Mouse (Mus musculus) lung, embryonic 15.5 days (tissue): ENCODE data around the gene Rab3gap2. TPM values are rescaled to one million over a fixed set of nuclear protein-coding genes. Genes with fewer than 3 reads are reported as not detected.

Experiments
- microRNA counts: library from miRNA; unstranded; fragments of <30 nt; microRNA quantifications from one replicate; lab custom pipeline; 2016
- microRNA-seq: library from miRNA; unstranded; fragments of <30 nt; microRNA quantifications from one replicate; pipeline ENCODE4, GENCODE M21; 2016
- polyA plus RNA-seq: library from polyadenylated mRNA; unstranded; fragments of >200 nt; fragmentation: Nextera tagmentation; extraction: Ambion mirVana; gene quantifications from 2 replicates; pipeline ENCODE4 v1.2.1, GENCODE M21; 2015

The Rab3gap2 gene
- polyA plus RNA-seq, 1 experiment from 2014 or later = 20.9 TPM

MicroRNAs within 50 kb of the gene (microRNA counts, 519-probe panel; counts per million panel counts)
- microRNA mmu-miR-194 (lab: Ali Mortazavi, UCI) = 2,183 counts per million, percentile 26 among the panel's probes with 10 or more counts
- microRNA mmu-miR-664 (lab: Ali Mortazavi, UCI) = 1,298 counts per million, percentile 6 among the panel's probes with 10 or more counts

Small RNA genes lying within 50 kb of the gene (microRNA-seq; reads per million reads assigned to microRNA genes)
- gene Mir194-1 (1.3 reads per million), gene Mir215 (9.6 reads per million, percentile 28 among the genes with 10 or more reads in this experiment), gene Mir664 (8.3 reads per million, percentile 27 among the genes with 10 or more reads in this experiment)

Other genes with a start within 250 kb of the Rab3gap2 start
- gene Mark1, start 204.5 kb upstream of the Rab3gap2 start, polyA plus RNA-seq = 2.2 and 2.7 TPM in 2 replicates
- 28.4 and 28.9 TPM in 2 replicates for gene Iars2, start 125.3 kb downstream of the Rab3gap2 start, polyA plus RNA-seq
- 30.4 and 32.3 TPM in 2 replicates for gene Bpnt1, start 128.0 kb downstream of the Rab3gap2 start, polyA plus RNA-seq
- 143 and 148 TPM in 2 replicates for gene Eprs, start 158.9 kb downstream of the Rab3gap2 start, polyA plus RNA-seq